Mouse (Mus musculus) spleen, postnatal 4 days (tissue): ENCODE data around the gene Plcg1.
A peak's percentile ranks its signal among the peaks of the same experiment; 100 is the strongest.

Experiments used
- DNase-seq, 2 experiments: peaks; one replicate each; pipeline ENCODE4 v3.0.0; 2022; ENCODE audit warnings: low spot score in 2 of 2

The Plcg1 gene

GRCm38 (mm10) chr2:160735706-160736310 is 4.7 kb downstream of the Plcg1 start:
- no peak for DNase-seq

GRCm38 (mm10) chr2:160736466-160736865 is 5.4 kb downstream of the Plcg1 start:
- DNase-seq: no peak

DNA sequence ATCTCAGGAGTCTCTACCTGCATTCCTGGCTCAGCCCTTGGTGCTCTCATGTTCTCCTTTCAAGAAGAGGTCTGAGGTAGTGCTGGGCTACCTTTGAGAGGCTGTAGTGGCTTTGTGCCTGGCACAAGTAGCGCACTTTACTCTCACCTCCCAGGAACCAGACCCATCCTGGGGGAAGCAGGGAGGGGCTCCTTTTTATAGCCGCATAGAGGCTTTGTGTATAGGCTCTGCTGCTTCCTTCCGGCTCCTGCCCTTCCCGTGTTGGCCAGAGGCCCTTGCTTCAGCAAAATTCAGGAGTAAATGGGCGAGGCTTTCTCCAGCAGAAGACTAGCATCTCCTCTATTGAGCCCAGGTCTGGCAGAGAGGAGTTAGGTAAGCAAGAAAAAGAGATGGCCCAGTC is 7.3 kb downstream of the Plcg1 start:
- no peak for DNase-seq

- DNase-seq: no peak
These were observed 8.7 kb downstream of the Plcg1 start for GRCm38 (mm10) chr2:160739647-160740356.

GRCm38 (mm10) chr2:160740521-160741156 is 9.5 kb downstream of the Plcg1 start:
- DNase-seq: no peak

DNA sequence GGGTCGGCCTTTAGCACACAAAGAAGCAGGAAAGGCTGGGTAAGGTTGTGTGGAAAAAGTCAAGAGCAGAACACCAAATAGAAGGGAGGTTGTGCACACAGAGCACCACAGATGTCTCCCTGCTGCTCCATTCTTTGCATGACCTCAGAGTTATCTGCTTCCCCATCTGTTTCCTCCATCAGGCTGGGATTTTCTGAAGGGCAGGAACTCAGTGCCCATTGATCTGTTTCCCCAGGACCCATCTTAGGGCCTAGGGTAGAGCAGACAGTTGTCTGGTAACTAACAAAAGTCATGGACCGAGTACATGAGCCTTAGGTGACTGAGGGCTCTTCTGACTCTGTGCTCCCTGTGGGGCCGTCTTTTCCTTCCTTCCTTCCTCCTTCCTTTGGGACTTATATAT is 10.5 kb downstream of the Plcg1 start:
- DNase-seq: no peak

GRCm38 (mm10) chr2:160742161-160742609 is 11.1 kb downstream of the Plcg1 start:
- DNase-seq: no peak

- DNase-seq: peak; percentile 67 to 85
These were observed 13.1 kb downstream of the Plcg1 start for GRCm38 (mm10) chr2:160744040-160744822.

GRCm38 (mm10) chr2:160744823-160745210 is 13.7 kb downstream of the Plcg1 start:
- no peak for DNase-seq

- no peak for DNase-seq
These were observed 14.4 kb downstream of the Plcg1 start for GRCm38 (mm10) chr2:160745497-160745896.

GRCm38 (mm10) chr2:160746637-160747036 is 15.5 kb downstream of the Plcg1 start:
- DNase-seq: no peak

GRCm38 (mm10) chr2:160747075-160747474 is 16.0 kb downstream of the Plcg1 start:
- DNase-seq: no peak

GRCm38 (mm10) chr2:160756583-160757203 is 25.6 kb downstream of the Plcg1 start:
- no peak for DNase-seq

DNA sequence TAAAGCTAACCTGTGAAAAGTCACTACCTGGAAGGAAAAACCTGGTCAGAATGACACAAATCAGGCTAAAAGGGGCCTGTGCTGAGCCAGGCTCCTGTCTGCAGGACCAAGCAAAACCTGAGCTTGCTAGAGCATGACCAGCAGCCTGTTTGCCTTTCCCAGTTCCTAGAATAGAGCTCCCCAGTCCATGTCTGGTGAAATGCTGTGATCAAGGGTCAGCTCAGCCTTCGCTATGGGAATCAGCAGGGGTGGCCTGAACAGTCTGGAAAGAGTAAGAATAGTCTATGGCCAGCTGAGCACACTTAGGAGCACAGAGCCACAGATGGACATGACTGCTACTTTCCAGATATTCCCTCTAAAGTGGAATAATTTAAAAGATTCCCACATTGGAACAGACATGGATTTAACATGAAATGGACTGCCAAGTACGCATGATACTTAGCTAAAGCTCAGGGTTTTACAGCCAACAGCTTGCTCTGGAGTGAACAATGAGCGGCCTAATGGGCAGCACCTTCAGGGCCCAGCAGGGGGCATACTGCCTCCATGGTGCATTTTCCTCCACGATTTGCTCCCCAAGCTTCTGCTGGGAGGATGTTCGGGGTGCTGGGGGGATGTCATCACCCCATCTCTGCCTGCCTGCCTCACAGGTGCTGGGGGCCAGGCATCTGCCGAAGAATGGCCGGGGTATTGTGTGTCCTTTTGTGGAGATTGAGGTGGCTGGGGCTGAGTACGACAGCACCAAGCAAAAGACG is 29.5 kb downstream of the Plcg1 start:
- DNase-seq: no peak

- DNase-seq: no peak
These were observed 32.7 kb downstream of the Plcg1 start for GRCm38 (mm10) chr2:160763816-160764215.

DNA sequence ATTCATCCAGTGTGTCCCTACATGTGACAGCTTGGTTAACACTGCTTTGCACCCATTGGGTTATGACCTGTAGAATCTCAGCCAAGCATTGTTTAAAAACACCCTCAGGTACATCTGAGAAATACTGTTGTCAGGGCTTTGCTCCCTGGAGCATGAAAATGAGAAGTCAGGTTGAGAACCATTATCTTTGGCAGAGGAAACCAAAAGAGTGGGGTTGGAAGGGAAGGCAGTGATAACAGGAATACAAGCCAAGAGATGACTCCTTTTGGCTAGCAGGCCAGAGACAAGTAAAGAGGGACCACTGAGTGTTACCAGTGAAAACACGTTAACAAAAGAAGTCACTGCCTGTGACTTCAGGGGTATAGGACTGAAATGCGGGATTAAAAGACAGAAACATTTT is 33.3 kb downstream of the Plcg1 start:
- DNase-seq: no peak

DNA sequence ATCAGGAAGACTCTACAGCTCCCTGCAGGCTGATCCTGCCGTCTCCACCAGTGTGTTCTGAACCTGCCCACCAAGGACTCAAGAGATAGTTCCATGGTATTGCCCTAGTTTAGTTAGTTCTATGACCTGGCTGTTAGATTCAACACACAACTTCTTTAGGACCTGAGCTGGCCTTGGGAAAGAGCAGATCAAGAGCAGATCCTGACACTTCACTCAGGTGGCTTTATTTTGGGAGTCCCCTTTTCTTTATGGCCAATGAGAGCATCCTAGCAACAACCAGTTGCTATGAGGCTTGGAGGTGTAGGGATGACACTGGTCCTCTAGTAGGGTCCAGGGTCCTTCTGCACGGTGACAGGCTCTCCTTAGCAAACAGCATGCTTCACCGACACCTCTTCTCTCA is 34.0 kb downstream of the Plcg1 start:
- DNase-seq: no peak

- DNase-seq: no peak
These were observed 35.3 kb downstream of the Plcg1 start for GRCm38 (mm10) chr2:160766371-160766771.

GRCm38 (mm10) chr2:160767201-160767600 is 36.1 kb downstream of the Plcg1 start:
- no peak for DNase-seq

- no peak for DNase-seq
These were observed 37.1 kb downstream of the Plcg1 start for GRCm38 (mm10) chr2:160768097-160768695.

DNA sequence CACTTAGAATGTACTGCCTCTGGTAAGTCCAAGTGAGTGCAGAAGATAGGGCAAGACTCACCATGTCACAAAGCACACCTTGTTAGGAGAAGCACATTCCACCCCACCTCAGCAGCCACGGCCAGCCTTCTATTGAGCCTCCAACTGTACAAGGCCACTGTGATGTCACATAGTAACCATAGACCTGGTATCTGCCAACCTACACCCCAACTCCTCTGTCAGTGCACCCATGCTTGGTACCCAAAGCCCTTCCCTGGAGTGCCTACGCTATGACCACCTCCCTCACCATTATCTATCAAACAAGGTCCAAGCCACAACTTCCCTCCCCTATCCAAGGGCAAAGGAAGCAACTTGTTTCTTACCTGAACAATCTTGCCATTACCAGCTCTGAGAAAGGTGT is 37.9 kb downstream of the Plcg1 start:
- DNase-seq: no peak
